Mouse (Mus musculus) heart, postnatal 36 days (tissue): ENCODE data around the gene Srp54c. TPM values are rescaled to one million over a fixed set of nuclear protein-coding genes. Genes with fewer than 3 reads are reported as not detected.
"Not testable (repeated sequence)": the region's sequence is repeated elsewhere in the genome, so short reads cannot be mapped to it uniquely, and the experiment has no call there.

Experiments
- DNase-seq, 2 experiments: peaks; one replicate each; pipeline ENCODE4 v3.0.0; 2021 to 2022
- intact Hi-C: fragments of 180-260 bp; cut with DNase I; formaldehyde crosslinking; loops from one replicate; pipeline ENCODE4 v1.15.1; 2025
- total RNA-seq, 2 experiments: library from RNA; stranded (reverse); gene quantifications; 2 replicates each; pipeline ENCODE4 v1.2.3; 2021

Srp54c gene
- 10 to 100 TPM; 29.9 to 30.0 TPM for total RNA-seq

GRCm38 (mm10) chr12:55229626-55230519 lies at the start of gene Srp54c:
Gene Srp54c, plus strand, starts transcription at chr12:55230168.
- intact Hi-C loops, DNase-seq: not testable (repeated sequence)

- intact Hi-C loops, DNase-seq: not testable (repeated sequence)
Measured at GRCm38 (mm10) chr12:55187686-55188085, 42.3 kb upstream of the Srp54c start.

DNA sequence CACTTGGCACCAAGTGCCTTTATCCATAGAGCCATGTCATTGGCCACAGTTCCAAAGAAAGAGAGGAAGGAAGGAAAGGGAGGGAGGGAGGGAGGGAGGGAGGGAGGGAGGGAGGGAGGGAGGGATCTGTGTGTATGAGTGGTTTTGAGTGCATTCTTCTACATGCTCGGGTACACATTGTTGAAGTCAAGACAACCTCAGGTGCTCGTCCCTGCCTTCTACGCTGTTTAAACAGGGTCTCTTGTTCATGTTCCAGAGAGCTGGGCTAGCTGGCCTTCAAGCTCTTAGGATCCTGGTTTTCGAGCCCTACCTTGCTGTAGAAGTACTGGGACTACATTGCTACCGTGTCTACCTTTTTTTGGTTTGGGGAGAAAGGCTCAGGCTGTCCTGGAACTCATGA lies 40.8 kb upstream of the Srp54c start:
- intact Hi-C loops, DNase-seq: not testable (repeated sequence)

GRCm38 (mm10) chr12:55199306-55199705 lies 30.7 kb upstream of the Srp54c start, which contains the start of gene 1700047I17Rik2:
Gene 1700047I17Rik2, plus strand, starts transcription at chr12:55199592.
- intact Hi-C loops, DNase-seq: not testable (repeated sequence)

DNA sequence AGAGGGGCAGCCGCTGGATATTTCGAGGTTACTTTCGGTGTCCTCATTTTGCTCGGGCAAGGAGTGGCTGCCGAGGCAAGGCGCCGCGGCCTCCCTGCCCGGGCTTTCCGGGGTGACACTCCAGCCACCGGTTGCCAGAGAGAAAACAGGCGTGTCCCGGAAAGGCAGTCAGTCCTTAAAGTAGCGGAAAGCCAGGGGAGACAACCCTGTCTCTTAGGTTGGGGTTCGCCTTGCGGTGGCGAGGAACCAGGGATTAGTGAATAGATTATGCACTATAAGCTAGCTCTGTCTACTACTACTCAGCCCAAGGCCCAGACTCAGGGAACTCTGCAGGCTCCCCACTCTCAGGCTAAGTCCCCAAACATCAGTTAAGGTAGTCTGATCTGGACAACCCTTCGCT lies 30.2 kb upstream of the Srp54c start:
- DNase-seq, intact Hi-C loops: not testable (repeated sequence)

GRCm38 (mm10) chr12:55212944-55213343 lies 17.0 kb upstream of the Srp54c start:
- intact Hi-C loops, DNase-seq: not testable (repeated sequence)

DNA sequence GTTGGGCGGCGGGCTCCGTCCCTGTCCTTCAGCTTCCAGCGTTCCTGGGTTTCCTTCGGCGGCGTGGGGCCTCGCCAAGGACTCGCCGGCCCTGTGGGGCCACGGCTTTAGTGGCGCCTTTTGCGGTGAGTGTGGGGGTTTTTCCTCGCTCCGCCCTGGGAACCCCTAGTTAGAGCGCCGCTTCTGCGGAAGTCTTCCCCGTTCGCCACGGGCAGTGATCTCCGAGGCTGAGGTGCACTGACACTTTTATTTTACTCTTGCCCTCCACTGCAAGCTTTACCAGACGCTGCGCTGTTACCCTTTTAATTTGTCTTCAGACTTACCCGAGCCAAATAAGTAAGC lies 523 bp downstream of the Srp54c start:
- intact Hi-C loops = not testable (repeated sequence)
- peak in 1 of 2 experiments; percentile 1 for DNase-seq

DNA sequence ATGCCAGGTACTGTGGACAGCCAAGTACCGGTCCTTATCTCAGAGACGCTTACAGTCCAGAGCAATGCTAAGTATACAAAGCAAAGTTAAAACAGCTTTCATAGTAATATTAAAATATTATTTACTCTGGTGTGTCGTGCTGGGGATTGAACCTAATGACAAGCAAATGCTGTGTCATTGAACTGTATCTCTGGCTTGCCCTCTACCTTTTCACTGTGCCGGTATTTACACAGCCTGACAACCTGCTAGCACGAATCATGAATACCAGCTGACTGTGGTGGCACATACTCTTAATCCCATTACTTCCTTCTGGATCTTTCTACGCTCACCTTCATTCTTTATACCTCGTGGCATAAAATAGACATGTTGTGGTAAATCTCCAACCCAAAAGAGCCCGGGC lies 12.3 kb downstream of the Srp54c start:
- intact Hi-C loops, DNase-seq: not testable (repeated sequence)

DNA sequence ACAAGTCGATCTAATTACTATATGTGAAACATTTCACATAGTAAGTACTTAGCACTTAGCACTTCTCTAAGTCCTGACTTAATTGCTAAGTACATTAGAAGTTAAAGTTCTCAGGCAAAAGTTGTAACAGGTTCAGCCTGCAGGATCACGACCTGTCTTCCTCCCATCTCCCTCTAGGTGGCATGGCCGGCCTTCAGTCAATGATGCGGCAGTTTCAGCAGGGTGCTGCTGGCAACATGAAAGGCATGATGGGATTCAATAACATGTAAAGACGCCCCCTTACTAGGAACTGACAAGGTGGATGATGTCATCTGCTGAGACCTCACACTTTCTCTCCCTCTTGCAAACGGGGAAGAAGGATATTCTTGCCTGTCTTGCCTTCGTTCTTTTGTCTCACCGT lies 32.0 kb downstream of the Srp54c start:
- intact Hi-C loops, DNase-seq: not testable (repeated sequence)

DNA sequence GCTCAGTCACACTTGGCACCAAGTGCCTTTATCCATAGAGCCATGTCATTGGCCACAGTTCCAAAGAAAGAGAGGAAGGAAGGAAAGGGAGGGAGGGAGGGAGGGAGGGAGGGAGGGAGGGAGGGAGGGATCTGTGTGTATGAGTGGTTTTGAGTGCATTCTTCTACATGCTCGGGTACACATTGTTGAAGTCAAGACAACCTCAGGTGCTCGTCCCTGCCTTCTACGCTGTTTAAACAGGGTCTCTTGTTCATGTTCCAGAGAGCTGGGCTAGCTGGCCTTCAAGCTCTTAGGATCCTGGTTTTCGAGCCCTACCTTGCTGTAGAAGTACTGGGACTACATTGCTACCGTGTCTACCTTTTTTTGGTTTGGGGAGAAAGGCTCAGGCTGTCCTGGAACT lies 33.4 kb downstream of the Srp54c start:
- DNase-seq, intact Hi-C loops: not testable (repeated sequence)

DNA sequence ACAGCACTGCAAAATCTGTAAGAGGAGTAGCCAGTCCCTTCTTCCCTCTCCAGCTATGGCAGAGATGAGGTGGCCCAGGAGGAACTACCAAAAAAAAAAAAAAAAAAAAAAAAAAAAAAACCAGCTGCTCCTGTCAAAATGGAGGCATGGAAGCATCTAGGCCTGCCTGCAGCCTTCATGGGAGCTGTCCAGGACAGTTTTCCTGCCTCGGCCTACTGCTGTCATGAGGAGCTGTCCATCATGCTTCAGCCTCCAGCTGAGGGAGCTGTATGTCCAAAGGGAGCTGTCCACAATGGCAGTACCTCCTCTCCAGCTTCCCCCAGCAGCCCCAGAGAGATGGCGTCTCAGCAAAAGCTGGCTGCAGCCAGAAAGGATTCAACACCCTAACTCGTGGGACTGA lies 42.3 kb downstream of the Srp54c start:
- intact Hi-C loops = no loop called here
- no peak for DNase-seq

- intact Hi-C loops, DNase-seq: not testable (repeated sequence)
Measured at GRCm38 (mm10) chr12:55277583-55277982, 47.6 kb downstream of the Srp54c start.

- intact Hi-C loops = no loop called here
- DNase-seq = no peak
Measured at GRCm38 (mm10) chr12:55298112-55298511, 68.1 kb downstream of the Srp54c start.

DNA sequence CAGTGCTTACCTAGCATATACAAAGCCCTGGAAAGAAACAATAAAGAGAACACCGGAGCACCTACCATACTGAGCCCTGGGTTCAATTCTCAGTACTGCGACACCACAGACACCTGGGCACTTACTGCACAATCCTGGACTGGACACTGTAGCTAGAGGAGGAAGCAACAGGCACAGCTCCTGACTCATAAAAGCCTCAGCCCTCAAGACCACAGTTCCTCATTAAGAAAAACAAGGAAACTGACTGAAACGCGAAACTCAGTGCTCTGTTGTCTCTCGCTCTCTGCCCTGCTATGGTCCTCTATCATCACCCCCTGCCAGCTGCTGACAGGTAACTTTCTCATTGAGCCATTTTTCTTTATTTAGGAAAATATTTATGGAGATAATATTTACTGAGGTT lies 69.4 kb downstream of the Srp54c start, which contains the start of gene 1110008L16Rik:
Gene 1110008L16Rik (plus strand): TSS at position 242 of the 400 bp plus-strand sequence.
- no peak for DNase-seq
- intact Hi-C loops = no loop called here

DNA sequence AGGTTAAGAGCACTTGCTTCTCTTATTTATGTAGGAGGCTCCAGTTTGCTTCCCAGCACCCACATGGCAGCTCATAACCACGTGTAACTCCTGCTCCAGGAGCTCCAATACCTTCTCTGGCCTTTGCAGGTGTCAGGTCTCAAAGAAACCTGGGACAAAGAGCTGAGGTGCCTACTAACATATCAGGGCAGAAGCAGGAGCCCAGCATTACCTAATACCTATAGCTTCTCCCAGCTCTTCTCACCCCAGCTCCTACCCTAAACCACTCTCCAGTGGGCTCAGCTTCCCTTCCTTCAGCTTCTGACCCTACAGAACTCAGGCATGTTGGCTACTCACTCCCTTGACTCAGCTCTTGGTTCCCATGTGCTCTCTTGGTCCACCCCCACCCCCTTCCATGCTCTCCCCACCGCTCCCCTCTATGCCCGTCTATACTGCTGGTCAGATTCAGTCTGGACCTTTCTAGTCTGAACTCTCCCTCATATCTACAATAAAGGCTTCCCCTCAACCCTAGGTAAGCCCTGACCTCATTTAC lies 70.9 kb downstream of the Srp54c start:
- intact Hi-C loops = loop anchor here (10.0 kb wide), 1 partner anchor 606 kb away; the partner anchor contains the start of gene Eapp
- DNase-seq = no peak

- peak in 1 of 2 experiments; percentile 24 for DNase-seq
- intact Hi-C loops = loop anchor here (10.0 kb wide), 1 partner anchor 607 kb away; the partner anchor contains the start of gene Eapp
Measured at GRCm38 (mm10) chr12:55301472-55302300, 71.7 kb downstream of the Srp54c start.

- intact Hi-C loops = loop anchor here (10.0 kb wide), 1 partner anchor 608 kb away; the partner anchor contains the start of gene Eapp
- peak; percentile 90 to 92 for DNase-seq
Measured at GRCm38 (mm10) chr12:55302485-55303441, 72.8 kb downstream of the Srp54c start, which contains the start of gene Ppp2r3c. Gene Ppp2r3c, minus strand, starts transcription at chr12:55302998.

- no peak for DNase-seq
- intact Hi-C loops = loop anchor here (10.0 kb wide), 1 partner anchor 612 kb away; the partner anchor contains the start of gene Eapp
Measured at GRCm38 (mm10) chr12:55306371-55306770, 76.4 kb downstream of the Srp54c start.

GRCm38 (mm10) chr12:55307566-55307965 lies 77.6 kb downstream of the Srp54c start:
- intact Hi-C loops = loop anchor here (10.0 kb wide), 1 partner anchor 613 kb away; the partner anchor contains the start of gene Eapp
- DNase-seq = no peak
